Mouse (Mus musculus): ENCODE measurements around the gene Nfix.
A peak's percentile ranks its signal among the peaks of the same experiment; 100 is the strongest.
"Not testable (repeated sequence)": the region's sequence is repeated elsewhere in the genome, so short reads cannot be mapped to it uniquely, and the experiment has no call there.

Gene Nfix

DNA sequence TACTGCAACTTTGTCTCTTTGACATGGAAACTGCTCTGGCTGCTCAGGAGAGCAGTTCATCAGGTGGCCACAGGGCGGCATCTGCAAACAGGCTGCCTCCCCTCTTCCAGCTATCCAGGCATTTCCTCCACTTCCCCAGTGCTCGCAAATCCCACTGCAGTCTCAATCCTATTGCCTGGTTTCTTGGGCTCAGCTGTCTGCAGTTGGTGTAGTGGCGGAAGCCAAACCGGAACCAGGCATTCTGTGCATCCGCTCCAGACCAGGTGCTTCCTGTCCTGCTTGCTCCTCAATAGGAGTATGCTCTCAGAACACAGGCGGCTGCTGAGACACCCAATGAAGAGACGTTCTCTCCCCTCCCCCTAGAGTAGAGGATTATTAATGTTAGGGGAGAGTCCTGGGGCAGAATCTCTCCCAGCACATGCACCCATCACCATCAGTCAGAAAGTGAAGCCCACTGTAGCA lies 100.3 kb downstream of the Nfix start:
- DNase-seq = peak; percentile 83 to 84

DNA sequence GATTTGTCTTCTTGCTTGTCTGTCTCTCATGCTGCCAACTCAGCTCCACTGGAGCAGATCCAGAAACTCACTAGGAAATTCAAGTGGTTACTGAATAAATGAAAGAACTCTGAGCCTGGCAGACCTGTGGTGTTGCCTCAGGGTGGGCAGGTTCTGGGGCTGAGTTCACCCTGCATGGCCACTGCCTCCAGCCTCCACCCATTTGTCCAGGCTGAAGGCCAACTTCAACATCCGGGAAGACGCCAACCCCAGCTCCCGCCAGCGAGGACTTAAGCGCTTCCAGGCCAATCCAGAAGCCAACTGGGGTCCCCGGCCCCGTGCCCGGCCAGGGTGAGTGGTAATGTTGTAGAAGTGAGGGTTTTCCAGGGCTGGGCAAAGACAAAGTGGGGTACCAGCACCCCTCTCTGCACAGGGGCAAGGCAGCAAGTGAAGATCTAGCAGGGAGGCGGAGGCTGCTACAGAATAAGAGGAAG lies 101.2 kb downstream of the Nfix start:
- peak; percentile 84 to 86 for DNase-seq

DNA sequence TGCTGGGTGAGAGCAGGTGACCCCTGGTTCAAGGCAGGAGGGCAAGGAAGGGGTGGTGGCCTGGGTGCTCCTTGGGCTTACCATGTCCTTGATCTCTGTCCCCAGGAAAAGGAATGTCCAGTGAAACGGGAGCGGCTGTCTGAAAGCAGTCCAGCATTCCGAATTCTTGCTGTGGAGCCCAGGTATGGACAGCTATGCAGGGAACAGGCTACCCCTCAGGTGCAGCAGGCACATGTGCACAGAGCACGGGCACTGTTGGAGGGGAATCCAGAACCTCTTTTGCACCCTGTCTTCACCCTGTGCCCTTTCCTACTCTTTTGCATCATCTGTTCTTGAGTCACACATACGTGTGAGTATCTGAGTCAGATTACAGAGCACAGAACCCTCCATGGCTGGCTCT lies 101.9 kb downstream of the Nfix start:
- DNase-seq = peak in 1 of 2 experiments; percentile 25

DNA sequence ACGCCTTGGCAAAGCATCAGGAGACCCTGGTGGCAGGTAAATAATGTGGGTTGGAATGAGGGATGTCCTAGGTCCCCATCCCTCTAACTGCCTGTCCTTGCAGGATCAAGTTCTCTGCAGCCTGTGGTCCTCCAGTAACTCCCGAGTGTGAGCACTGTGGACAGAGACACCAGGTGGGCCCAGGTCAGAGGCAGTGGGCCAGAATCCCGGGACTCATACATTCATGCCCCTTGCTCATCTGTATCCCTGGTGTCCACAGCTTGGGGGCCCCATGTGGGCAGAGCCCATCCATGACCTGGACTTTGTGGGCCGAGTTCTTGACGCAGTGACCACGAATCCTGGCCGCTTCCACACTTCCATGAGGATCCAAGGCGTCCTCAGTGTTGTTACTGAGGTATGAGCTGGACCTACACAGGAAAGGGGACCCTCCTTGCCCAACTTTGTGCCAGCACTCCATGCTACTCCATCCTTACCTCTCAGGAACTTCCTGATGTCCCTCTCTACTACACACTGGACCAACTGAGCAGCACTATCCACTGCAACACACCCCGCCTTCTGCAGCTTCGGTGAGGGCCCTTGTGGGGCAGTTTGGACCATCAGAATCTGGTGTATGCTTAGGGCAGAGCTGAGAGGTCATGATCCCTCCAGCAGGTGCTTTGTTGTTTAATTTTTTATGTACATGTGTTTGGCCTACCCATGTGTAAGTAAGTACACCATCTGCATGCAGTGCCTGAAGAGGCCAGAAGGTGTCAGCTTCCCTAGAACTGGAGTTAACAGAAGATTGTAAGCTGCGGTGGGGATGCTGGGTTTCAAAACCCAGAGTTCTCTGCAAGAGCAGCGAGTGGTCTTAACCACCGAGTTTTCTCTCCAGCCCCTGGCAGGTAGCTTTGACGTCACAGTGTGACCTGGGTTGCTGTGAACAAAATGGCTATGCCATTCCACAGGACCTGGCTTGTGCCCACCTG lies 102.7 kb downstream of the Nfix start:
- peak; percentile 83 to 87 for DNase-seq

DNA sequence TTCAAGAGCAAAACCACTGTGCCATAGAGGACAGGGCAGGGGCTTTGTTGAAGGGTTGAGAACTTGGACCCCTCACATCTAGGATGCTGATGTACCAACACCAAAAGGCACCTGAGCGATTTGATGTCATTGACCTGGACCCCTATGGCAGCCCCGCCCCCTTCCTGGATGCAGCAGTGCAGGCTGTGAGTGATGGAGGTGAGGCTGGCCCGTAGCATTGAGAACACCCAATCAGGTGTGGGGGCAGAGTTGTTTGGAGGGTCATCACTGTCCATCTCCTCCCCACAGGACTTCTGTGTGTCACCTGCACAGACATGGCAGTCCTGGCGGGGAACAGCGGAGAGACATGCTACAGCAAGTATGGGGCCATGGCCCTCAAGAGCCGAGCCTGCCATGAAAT lies 105.0 kb downstream of the Nfix start:
- peak in 1 of 2 experiments; percentile 16 for DNase-seq

DNA sequence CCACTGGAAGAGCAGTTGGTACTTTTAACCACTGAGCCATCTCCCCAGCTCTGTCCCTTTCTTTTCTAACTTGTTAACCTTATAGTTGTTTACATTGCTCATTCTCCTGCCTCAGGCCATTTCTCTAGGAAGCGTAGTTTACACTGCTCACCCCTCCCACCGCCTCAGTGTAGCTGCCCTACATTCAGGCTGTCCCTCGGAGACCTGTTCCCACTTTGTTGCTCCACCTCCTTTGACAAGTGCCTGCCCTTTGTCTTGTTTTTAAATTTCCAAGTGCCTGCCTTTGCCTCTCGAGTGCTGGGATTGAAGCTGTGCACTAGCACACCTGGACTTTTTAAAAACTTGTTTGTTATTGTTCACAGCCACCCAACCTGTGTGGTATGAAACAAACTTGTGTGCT lies 106.8 kb downstream of the Nfix start:
- DNase-seq = no peak

DNA sequence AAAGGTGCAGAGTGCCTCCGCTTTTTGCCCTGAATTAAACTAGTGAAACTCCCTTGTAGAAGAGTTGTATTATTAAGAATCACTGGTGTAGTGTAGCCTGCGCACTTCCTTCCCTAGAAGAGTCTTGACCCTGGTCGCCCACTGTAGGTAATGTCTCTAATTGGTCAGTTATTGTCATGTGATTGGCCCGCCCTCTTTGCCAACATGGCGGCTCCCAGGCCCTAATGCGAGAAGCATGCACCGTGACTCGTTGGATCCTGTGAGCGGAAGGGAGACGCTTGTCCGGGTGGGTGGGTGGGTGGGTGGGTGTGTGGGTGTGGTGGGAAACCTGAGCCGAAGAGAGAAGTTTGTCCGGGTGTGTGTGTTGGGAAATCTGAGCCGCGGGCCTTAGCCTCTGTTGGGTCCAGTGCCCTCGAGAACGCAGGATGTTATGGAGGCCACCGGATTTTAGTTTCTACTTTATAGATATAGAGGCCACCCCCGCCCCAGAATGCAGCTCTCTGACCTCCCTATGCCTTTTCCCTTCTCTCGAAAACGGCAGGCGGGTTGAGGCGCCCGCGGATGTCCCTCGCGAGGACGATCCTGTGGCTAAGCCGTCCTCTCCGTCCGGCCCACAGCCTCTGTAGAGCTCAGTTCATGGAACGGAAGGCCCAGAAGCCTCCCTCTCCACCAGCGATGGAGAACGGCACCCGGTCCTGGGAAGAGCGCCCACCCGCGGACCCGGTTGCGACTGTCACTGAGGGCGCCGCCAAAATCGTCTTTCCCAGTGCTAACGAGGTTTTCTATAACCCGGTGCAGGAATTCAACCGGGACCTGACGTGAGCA lies 110.8 kb downstream of the Nfix start:
- DNase-seq = peak; percentile 93 to 94

DNA sequence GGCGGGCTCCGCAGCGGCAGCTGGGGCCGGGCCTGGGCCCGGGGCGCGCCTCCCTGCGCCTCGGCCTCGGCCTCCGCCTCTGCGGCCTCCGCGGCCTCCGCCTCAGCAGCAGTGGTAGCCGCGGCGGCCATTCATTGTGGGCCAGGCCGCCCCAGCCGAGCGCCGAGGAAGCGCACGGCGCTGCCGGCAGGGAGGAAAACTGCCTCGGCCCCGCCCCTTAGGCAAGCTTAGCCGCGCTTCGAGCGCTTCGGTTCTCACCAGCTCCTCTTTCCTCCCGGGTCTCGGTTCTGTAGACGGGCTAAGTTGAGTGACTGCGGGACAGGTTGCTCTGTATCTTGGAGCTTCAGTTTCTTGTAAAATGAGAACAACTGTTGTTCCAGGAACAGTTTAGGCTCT lies 112.4 kb downstream of the Nfix start, which contains the start of gene Nacc1:
Gene Nacc1, minus strand, starts transcription at position 158 of the 396 bp plus-strand sequence.
- peak; percentile 94 to 95 for DNase-seq

DNA sequence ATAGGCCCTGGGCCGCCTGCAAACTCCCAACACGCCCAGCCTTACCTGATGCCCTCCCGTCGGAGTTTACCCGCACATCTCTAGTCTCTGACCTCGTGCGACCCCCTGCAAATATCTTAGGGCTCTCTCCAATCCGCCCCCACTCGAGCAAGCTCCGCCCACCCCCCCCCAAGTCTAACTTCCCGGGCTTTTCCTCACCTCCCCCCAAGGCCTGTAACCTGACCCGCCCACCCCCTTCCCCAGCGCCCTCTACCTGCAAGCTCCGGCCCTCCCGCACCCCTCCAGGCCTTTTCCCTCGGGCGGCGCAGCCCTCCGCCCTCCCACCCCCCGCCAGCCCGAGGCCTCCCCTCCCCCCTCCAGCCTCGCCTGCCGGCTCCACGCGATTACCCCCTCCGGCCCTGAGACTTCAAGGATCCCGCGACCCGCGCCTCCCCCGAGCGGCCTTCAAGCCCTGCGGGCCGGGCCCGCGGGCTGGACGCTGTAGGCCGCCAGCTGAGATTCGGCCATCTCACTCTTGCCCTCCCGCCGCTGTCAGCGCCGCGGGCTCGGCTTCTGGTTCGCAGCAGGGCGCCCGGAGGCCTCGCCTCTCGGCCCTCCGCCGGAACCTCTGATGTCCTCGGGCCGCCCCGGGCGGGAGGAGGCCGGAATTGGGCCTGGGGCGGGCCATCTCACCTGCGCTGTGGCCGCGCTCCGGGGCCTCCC lies 113.0 kb downstream of the Nfix start:
- peak in 1 of 2 experiments; percentile 67 for DNase-seq

DNA sequence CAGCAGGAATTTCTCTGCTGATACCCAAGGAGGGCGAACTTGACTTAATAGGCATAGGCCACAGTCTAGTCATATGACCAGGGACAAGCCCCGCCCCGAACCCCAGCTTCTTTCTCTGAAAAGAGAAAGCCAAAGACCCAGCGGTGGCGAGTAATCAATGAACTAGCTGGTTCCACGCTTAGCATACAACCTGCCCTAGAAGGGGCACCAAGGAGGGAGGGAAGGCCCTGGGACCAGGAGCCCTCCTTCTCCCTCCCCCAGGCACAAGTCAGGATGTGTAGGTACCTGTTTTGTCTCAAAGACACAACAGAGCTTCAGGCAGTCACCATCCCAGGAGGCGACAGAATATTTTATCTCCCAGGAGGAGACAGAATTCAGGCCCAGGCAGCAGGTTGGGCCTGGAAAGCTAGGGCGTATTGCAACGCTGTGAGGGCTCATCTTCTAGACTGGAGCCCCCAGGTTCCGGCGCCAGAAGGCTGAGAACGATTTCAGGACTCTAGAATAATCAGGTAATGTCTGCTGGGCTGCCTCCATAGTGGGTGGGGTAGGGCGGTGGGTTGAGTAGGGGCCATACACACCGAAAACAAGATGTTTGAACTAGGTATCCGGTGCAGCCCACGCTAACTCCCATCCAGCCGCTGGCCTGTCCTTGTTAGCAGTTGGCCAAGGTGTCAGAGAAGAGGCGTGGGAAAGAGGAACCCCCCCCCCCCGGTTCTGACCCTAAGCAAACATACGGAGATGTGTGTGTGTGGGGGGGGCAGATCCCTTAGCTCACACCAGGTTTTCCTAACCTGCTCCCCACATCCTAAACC lies 113.7 kb downstream of the Nfix start, which contains the start of gene Trmt1:
Gene Trmt1, plus strand, starts transcription at position 117 of the 812 bp plus-strand sequence.
- DNase-seq = peak; percentile 47 to 58

DNA sequence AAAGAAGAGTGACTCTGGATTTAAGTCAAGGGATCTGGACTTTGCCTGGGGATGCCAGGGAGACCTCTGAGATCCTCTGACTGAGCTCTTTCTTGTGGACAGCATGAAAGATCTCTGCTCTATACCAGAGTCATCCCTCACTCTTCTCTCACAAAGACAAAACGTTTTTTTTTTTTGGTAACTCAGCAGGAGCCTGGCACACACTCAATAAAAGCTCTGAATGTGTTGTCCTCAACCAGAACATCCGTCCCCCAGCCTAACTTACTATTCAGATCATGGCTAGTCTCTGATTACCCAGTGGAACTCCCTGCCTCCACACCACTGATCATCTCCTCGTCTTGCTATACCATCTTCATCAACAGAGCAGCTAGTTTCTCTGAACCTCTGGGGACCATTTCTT lies 115.6 kb downstream of the Nfix start:
- peak; percentile 42 to 51 for DNase-seq

DNA sequence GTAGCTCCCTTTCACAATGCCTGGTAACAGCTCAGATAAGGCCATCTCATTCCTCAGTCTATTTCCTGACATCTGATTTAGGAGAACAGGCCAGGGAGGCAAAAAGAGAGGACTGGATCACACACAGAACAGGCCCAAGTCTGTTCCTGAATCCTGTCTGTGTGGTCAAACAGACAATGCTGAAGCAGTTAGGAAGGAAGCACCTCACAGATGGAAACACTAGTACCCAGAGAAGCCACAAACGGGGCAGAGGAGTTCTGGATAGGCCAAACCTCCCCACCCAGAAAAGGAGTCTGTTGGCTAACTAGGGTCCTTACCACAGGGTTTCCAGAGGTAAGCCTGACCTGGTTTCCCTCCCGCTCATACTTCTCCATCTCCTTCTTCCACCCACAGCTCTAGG lies 117.9 kb downstream of the Nfix start:
- DNase-seq = no peak

DNA sequence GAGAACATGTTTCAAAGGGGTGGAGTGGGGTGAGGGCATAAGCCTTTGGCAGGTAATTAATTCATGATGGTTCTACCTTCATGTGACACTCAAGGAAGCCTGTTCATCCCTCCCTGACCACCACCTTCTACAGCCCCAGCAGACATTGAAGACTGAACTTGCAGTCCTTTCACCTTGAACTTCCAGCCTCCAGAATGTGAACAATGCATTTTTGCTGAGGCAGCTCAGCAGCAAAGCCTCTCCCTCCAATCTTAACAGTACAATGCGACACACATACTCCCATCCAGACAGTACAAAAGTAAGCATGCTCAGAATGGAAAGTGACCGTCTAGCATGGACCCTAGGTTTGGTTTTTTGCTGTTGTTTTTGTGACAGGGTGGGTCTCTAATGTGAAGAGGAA lies 118.7 kb downstream of the Nfix start:
- DNase-seq = no peak

DNA sequence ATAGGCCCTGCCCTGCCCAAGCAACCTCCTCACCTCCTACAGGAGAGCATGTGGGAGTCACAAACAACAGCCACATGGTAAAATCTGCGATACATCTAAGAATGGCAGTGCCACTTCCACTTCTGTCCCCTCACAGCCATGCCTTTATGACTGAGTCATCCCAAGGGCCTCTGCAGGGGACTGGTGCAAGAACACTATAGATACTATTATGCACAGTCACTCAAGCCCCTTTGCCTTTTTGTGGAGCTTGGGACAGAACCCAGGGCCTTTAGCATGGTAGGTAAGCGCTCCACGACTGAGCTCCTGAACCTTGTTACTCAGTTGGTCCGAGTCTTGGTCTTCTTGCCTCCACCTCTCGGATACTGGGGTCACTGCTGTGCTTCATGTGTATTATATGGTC lies 122.8 kb downstream of the Nfix start:
- no peak for DNase-seq

DNA sequence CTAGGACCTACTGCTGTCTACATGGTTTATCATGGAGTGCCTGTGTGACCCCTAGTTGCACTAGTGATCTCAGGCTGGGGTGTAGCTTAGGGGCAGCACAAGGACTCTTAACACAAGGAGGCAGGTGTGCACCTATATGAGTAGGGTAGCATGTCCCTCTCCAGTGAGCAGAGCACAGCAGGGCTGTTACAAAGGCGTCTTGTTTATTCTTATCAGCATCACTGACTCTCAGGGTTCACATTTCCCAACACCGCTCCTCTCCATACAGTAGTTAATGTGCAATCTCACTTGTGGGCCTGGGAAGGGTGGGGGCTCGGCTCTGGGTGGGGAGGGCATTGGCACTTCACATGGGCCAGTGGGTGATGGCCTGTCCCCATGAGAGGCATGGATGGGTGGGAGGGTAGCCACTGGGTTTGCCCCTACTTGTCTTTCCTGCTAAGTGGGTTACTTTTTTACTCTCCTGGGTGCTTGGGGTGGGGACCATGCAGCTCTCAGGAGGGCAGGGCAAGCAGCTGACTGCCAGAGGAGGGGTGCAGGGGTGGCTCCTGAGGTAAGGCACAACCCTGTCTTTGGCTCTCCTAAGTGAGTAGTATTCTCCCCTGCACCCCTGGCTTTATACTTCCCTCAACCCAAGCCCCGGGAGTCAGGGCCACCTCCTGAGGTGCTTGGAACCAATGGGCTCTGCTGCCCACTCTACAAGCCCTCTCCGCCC lies 129.7 kb downstream of the Nfix start:
- not testable (repeated sequence) for DNase-seq

DNA sequence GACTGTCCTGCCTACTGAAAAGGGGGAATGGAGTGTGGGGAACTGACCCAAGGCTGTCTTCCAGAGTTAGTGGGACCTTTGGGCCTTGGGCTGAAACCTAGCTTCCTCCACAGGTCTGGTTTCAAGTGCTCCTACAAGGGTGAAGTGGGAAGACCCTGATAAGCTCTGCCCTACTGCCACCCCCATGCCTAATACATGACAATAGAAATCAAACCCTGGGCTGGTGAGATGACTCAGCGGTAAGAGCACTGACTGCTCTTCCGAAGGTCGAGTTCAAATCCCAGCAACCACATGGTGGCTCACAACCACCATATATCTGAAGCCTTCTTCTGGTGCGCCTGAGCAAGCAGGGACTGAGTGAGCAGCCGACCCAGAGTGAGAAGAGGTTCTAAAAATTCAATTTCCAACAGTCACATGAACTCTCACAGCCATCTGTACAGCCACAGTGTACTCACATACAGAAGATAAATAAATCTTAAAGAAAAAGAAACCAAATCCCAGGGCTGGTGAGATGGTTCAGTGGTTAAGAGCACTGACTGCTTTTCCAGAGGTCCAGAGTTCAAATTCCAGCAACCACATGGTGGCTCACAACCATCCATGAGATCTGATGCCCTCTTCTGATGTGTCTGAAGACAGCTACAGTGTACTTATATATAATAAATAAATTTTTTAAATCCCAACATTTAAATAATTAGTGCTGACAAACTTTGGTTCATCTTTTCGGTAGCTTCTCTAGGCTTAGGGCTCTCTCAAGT lies 131.2 kb downstream of the Nfix start:
- no peak for DNase-seq

DNA sequence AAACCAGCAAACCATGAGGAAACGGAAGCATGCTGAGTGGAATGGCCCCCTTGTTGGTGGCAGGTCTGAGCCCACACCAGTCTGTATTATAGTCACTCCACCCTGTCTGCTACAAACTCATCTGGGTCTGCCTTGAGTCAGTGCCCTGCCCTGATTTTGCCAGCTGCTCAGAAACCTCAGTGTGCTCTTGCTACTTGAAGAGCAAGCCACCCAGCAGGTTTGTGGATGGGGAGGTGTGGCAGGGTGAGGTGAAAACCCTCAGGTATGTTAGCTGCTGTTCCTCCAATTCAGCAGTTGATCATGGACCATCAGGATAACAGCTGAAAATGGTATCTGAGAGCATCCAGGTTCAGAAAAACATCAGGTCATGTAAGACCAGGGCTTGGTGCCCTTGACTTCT lies 132.1 kb downstream of the Nfix start:
- DNase-seq = no peak

DNA sequence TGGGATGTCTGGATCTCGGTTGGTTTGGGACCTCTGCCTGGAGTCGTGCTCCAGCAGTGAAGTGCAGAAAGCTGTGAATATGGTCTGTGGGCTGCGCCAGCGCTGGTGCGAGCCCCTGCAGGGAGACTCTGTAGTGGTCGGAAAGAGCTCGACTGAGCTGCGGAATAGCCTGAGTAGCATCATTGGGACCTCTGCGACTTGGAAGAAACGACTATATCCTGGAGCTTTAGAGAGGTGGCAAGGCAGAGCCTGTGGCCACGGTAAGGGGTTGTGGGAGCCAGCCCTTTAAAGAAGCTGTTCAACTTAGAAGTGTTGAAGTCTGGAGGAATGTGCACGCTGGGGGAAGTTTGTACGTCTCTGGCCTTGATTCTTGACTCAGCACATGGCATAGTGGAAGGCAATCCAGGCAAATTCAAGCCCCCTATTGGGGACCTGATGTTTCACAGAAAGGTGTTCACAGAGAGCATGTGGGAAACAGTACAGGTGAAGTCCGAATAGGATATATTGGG lies 134.7 kb downstream of the Nfix start:
- DNase-seq = no peak

DNA sequence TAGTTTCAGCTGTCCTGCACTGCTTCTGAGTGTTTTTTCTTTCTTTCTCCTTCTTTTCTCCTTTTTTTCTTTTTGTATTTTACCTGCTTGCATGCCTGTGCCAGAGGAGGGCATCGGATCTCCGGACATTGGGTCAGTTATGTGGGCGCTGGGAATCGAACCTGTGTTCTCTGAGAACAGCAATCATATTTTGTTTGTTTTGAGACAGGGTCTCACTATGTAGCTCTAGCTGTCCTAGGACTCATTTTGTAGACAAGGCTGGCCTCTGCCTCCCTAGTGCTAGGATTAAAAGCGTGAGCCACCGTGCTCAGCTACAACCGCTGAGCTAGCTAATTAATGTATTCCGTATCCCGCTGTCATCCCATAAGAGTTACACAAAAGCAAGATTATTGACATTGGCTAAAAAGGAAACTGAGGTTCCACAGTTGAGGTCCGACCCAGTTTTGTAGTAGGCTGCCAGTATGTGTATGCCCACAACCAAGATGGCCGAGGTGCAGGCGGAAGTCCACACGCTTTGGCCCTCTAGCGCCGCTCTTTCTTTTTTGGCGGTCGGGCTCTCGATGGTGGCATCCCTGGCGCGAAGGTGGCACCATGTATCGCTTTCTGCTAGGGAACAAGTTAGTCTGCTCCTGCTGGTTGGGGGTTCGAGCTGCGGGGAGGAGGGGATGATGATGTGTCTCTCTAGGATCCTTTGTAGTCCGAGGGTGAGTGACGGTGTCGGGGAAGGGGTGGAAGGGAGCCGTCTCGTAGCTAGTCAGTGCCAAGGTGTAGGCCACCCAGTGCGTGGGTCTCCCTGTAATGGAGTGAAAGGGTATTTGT lies 135.4 kb downstream of the Nfix start:
- DNase-seq = peak; percentile 91 to 93
